Mouse (Mus musculus): ENCODE results near the gene 1700001L19Rik.

Gene 1700001L19Rik

DNA sequence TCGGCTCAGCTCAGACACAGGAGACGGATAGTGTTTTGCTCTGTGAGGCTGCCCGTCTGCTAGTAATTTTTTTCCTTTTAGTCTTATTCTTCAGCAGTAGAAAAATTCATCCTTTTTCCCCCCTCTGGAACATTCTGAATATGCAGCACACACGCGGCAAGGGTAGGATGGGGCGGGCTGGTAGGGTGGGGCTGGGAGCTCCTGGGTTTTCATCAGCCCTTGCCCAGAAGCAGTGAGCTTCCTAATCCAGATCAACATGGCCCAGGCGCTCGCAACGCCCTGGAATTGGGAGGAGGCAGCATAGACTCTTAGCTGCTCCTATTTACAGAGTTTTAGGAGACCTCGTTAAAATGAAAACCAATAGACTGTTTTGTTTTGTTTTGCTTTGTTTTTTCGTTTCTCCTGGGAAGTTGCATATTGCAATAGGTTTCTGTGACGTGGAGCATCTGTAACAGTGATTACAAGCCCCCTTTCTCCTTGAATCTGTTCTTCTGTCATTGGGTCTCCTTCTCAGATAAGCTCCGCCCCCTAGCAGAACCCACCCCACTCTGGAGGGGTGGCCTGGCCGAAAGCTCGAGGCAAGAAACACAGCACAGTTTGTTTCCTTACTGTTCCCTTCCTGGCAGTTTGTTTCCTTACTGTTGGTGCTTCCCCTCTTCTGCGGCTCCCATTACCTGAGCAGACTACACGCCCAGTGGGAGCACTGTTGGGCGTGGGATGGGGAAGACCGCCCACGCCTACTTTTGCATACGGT, 10.6 kb downstream of the 1700001L19Rik start:
- DNase-seq (ENCODE audit: low read depth, low spot score) = no peak

DNA sequence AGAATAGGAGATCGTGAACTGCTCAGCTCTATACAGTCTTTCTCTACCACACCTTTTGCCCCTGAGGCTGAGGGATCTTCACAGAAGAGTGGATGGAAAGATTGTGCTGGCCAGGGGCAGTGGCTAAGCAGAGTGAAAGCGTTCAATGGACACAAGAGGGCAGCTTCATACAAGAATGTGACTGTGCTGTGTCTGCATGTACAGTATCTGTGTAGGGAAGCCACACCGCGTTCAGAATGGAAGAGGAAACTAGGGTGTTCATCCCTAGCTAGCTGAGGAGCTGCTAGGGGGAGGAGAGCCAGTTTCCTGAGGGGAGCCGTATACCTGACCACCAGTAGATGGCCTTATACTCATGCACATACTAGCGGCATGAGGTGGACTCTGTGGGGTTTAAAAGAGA, 25.6 kb downstream of the 1700001L19Rik start:
- no peak for DNase-seq (ENCODE audit: low read depth, low spot score)

DNA sequence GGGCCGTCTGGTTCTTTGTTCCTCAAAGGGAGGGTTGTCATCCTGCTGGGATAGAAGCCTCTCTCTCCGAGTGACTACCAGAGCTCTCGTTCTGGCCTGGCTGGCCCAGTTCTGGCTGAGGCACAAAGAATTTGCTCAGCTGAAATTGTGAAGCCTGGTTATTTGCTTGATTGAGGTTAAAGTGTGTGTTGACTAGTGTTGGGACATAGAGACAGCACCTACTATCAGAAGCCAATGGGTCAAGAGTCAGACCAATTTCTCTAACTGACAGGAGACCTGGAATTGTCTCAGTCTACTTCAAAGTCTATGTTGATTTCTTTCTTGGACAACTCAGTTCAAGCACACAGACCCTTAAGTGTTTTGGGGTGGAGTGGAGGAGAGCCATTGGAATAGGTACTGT, 29.8 kb downstream of the 1700001L19Rik start:
- no peak for DNase-seq (ENCODE audit: low read depth, low spot score)

DNA sequence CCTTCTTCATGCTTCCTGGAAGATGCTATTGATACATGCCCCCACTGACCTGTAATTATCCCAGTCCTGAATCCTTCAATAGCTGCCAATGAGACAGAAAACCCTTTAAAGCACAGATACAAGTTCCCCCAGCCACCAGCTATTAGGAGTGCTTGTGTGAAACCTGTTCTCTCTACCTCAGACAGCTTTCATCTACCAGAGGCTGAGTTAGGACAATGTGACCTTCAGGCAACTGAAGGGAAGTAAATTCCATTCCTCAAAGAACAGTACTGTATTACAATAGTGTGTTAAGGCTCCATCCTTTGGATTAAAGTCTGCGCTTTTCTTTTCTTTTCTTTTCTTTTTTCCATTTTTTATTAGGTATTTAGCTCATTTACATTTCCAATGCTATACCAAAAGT, 45.6 kb downstream of the 1700001L19Rik start:
- no peak for DNase-seq (ENCODE audit: low read depth, low spot score)
